Mouse (Mus musculus): ENCODE measurements around the gene Cubn.

DNA sequence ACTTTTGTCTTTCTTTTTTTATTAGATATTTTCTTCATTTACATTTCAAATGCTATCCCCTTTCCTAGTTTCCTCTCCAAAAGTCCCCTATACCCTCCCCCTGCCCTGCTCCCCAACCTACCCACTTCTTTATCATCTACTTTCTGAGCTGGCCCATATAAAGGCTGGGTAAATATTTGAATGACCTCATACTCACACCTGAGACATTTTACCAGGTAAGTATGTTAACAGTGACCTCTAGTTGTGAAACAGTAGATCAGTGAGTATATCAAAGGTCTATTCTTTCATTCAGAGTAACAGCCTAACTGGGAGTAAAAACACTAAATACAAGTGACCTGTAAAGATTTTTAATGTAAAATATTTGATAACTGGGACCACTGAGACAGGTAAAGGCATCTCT, 45.1 kb upstream of the Cubn start:
- no peak for TF ChIP-seq POLR2A (IDR thresholded peaks at IDR 0.05; ENCODE audit: insufficient read length, low read depth)
- no peak for TF ChIP-seq POLR2AphosphoS2 (IDR thresholded peaks at IDR 0.05; ENCODE audit: insufficient read length, low read depth)
- no peak for TF ChIP-seq USF1 (IDR thresholded peaks at IDR 0.05; ENCODE audit: low read depth)
- TF ChIP-seq SRF (IDR thresholded peaks at IDR 0.05; ENCODE audit: control insufficient read depth, insufficient read length, low read depth): no peak
- TF ChIP-seq MYOD1 (IDR thresholded peaks at IDR 0.05; ENCODE audit: control insufficient read depth in 1 of 3, insufficient read length in 2 of 3, low read depth in 2 of 3): no peak
- TF ChIP-seq REST (IDR thresholded peaks at IDR 0.05; ENCODE audit: insufficient read depth, insufficient read length): no peak
- TF ChIP-seq CEBPB (IDR thresholded peaks at IDR 0.05; ENCODE audit: insufficient read depth, poor library complexity, severe bottlenecking): no peak
- no peak for TF ChIP-seq TCF12 (IDR thresholded peaks at IDR 0.05; ENCODE audit: insufficient read depth, poor library complexity, severe bottlenecking)
